Mouse (Mus musculus) midbrain, postnatal 0 days (tissue): ENCODE measurements at regions not wholly inside any gene's neighbourhood (a gene's known extent, or its start where the extent isn't known, plus 50 kb on each side); places are given as distances from the start of the nearest gene placed in this dataset.

Experiments
- ATAC-seq: fragments of 200-750 bp; cut with Nextera tagmentation; 2 replicates; pipeline ENCODE4 v1.8.0; 2017; ENCODE audit warnings: moderate number of reproducible peaks, mild to moderate bottlenecking, moderate TSS enrichment, moderate library complexity; ENCODE audit not compliant: low FRiP score
- DNase-seq: peaks from one replicate; pipeline ENCODE4 v3.0.0-alpha.2; 2015; ENCODE audit warnings: low spot score
- H3K27ac ChIP-seq: fragments of 300-500 bp; sonication (generic); 2 replicates; pipeline ENCODE4 v1.5.1; 2014; ENCODE audit warnings: low read depth, mild to moderate bottlenecking, low read length, mixed read lengths
- H3K27me3 ChIP-seq: fragments of 300-500 bp; sonication (generic); 2 replicates; pipeline ENCODE4 v1.6.1; 2014; ENCODE audit warnings: low read length, control low read depth, mixed read lengths; ENCODE audit not compliant: insufficient read depth
- H3K36me3 ChIP-seq: fragments of 300-500 bp; sonication (generic); 2 replicates; pipeline ENCODE4 v1.6.1; 2014; ENCODE audit warnings: low read length, control low read depth, mixed read lengths; ENCODE audit not compliant: insufficient read depth
- H3K4me1 ChIP-seq: fragments of 300-500 bp; sonication (generic); 2 replicates; pipeline ENCODE4 v1.6.1; 2014; ENCODE audit warnings: mild to moderate bottlenecking, control low read depth, antibody characterized with exemption, low read length, mixed read lengths; ENCODE audit not compliant: insufficient read depth
- H3K4me2 ChIP-seq: fragments of 300-500 bp; sonication (generic); 2 replicates; pipeline ENCODE4 v1.6.1; 2014; ENCODE audit warnings: low read depth, mild to moderate bottlenecking, low read length, mixed read lengths; ENCODE audit not compliant: poor library complexity, severe bottlenecking
- H3K4me3 ChIP-seq: fragments of 300-500 bp; sonication (generic); 2 replicates; pipeline ENCODE4 v1.5.1; 2014; ENCODE audit warnings: low read depth, mild to moderate bottlenecking, low read length, moderate library complexity
- H3K9ac ChIP-seq: fragments of 300-500 bp; sonication (generic); replicated peaks from 2 replicates; pipeline ENCODE4 v1.6.1; 2014; ENCODE audit warnings: mild to moderate bottlenecking, low read length, moderate library complexity, mixed read lengths; ENCODE audit not compliant: poor library complexity, severe bottlenecking
- H3K9me3 ChIP-seq: fragments of 300-500 bp; sonication (generic); 2 replicates; pipeline ENCODE4 v1.6.1; 2016; ENCODE audit warnings: low read length, control low read depth
- CTCF ChIP-seq: IDR thresholded peaks from 2 replicates; pipeline ENCODE4 v1.5.1; 2016; ENCODE audit warnings: antibody characterized with exemption, mild to moderate bottlenecking
- WGBS: fragments of 180-500 bp; shearing (Covaris S2); extraction: QIAGEN DNeasy Blood & Tissue Kit; methylation state at CpG from one replicate; pipeline ENCODE4 v1.1.7; 2014; 5-methylcytosine and 5-hydroxymethylcytosine counted together

DNA sequence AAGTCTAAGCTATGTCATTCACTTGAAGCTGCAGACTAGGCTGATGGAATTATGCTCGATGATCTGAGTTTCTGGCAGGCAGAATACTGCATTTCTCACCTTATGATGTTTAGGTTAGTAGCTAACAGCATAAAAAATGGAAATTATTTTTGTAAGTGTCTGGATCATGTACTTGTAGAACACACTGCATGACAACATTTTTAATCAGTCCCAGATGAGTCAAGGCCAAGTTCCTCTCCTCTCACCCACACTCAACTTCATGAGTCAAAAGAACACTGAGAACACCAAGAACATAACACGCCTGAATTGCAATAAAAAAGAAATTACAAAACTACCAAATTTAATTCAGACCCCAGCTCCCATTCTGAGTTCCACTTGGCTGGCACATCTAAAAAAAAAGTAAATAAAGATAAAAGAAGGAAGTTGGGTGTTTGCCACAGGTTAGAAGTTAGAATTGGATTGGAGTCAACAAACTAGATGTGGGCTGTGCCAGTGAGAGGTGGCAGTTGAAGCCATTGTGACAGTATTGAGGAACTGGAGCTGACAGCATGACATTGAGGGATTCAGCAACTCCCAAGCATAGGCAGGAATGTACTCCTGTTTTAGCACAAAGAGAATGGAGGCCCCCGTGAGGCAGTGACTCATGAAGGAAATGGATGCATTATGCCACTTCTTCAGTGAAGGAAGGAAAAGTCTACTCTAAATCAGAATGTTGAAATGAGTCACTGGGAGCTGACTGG, 222.8 kb upstream of the 4931408C20Rik start:
- Histone ChIP-seq H3K9ac (no peak overlapping the region), H3K36me3 (no peaks in the 10 kb centered on the region), H3K4me1 (no peaks in the 10 kb centered on the region), H3K9me3 (no peaks in the 10 kb centered on the region), H3K4me2 (no peak overlapping the region), H3K4me3 (no peak overlapping the region), H3K27me3 (no peaks in the 10 kb centered on the region), H3K27ac (no peak overlapping the region)
- TF ChIP-seq CTCF, result no peak
- WGBS, result 72% methylated on average over 3 of the region's 3 CpGs
- ATAC-seq, result no peak
- no peak for DNase-seq

DNA sequence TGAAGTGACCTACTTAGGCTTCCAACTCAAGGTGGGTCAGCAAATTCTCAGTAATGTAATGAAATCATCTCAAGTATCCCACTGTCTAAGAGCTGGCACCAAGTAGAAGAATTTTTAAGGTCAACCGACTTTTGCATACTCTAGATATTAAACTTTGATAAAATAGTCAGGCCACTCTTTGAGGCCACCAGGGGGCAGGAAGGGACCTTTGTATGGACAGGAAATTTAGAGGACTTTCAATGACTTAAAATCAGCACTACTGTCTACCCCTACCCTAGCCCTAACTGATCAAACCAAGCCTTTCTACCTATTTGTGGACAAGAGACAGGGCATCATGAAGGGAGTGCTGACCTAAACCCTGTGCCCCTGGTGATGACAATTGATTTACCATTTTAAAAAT, 215.0 kb upstream of the 4931408C20Rik start:
- ATAC-seq, result no peak
- H3K9ac ChIP-seq, result no peak overlapping the region
- H3K4me2 ChIP-seq, result no peak overlapping the region
- no peaks in the 10 kb centered on the region for H3K27me3 ChIP-seq
- no peak overlapping the region for H3K4me3 ChIP-seq
- DNase-seq, result no peak
- TF ChIP-seq CTCF, result no peak
- no peaks in the 10 kb centered on the region for H3K4me1 ChIP-seq
- WGBS, result 83% methylated on average over 1 of the region's 1 CpGs
- no peaks in the 10 kb centered on the region for H3K9me3 ChIP-seq
- H3K27ac ChIP-seq, result no peak overlapping the region
- H3K36me3 ChIP-seq, result no peaks in the 10 kb centered on the region

DNA sequence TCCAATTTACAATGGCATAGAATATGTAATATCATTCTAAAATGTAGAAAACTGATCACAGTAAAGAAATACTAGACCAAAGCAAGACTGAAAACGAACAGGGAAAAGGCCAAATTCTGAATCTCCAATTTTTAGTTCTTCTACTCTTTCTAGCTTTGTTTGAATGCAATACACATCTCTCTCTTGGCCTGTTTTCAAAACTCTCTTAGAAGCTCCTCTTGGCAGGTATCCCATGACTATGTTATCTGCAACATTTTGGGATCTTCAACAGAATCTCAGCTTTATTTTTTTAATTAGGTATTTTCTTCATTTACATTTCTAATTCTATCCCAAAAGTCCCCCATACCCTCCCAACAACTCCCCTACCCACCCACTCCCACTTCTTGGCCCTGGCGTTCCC, 170.2 kb upstream of the 4931408C20Rik start:
- Histone ChIP-seq H3K4me1 (no peaks in the 10 kb centered on the region), H3K36me3 (no peaks in the 10 kb centered on the region), H3K4me3 (no peak overlapping the region), H3K27me3 (no peaks in the 10 kb centered on the region), H3K27ac (no peak overlapping the region), H3K9me3 (no peaks in the 10 kb centered on the region), H3K4me2 (no peak overlapping the region), H3K9ac (no peak overlapping the region)
- ATAC-seq (no peak), DNase-seq (no peak)
- WGBS, result 73% methylated on average over 2 of the region's 2 CpGs
- TF ChIP-seq CTCF, result no peak

DNA sequence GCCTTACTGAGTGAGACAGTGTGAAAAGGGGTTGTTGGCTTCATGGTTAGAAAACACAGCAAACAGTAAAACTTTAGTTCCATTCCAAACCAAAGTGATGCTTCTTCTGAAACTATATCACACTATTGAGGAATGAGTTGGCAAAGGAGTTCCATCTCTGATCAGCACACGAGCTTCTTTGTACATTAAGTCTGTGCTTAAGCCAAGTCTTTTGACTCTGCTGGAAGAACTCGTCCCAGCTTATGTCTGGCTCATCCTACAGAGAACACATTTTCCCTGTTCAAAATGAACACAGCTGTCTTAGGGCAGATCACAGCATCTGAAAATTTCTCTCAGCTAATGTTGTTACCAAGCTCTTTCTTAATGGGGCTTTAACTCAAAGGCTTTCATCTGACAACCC, 166.5 kb upstream of the 4931408C20Rik start:
- H3K36me3 ChIP-seq, result no peaks in the 10 kb centered on the region
- DNase-seq, result no peak
- H3K27me3 ChIP-seq, result no peaks in the 10 kb centered on the region
- no peak overlapping the region for H3K9ac ChIP-seq
- ATAC-seq, result no peak
- H3K4me3 ChIP-seq, result no peak overlapping the region
- no peak overlapping the region for H3K27ac ChIP-seq
- 60% methylated on average over 2 of the region's 2 CpGs for WGBS
- no peaks in the 10 kb centered on the region for H3K4me1 ChIP-seq
- H3K9me3 ChIP-seq, result no peaks in the 10 kb centered on the region
- no peak overlapping the region for H3K4me2 ChIP-seq
- no peak for TF ChIP-seq CTCF

DNA sequence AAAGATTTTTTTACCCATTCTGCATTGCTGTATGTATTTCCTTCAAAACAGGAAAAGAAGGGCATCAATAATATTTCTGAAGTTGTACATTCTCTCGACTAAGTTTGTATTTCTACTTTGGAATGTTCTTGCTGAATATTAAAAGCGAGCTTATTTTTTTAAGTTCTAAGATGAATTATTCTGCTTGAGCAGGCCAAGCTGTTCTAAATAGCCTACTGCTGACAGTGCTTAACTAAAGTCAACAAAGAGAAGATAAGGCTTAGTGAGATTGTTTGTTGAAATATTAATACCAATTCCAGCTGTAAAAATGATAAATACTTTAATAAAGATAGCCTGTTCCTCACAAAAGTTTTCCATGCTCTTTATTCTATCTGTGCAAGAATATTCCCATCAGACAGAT, 122.0 kb upstream of the 4931408C20Rik start:
- TF ChIP-seq CTCF, result no peak
- no peak for ATAC-seq

GRCm38 (mm10) chr1:26765076-26765475, 77.8 kb upstream of the 4931408C20Rik start:
- H3K9ac ChIP-seq, result no peak overlapping the region
- ATAC-seq (no peak), DNase-seq (peak; percentile 44)
- H3K27me3 ChIP-seq, result no peaks in the 10 kb centered on the region
- TF ChIP-seq CTCF, result no peak
- H3K4me3 ChIP-seq, result no peak overlapping the region
- H3K4me2 ChIP-seq, result no peak overlapping the region
- WGBS, result 44% methylated on average over 6 of the region's 6 CpGs
- no peaks in the 10 kb centered on the region for H3K4me1 ChIP-seq
- no peaks in the 10 kb centered on the region for H3K9me3 ChIP-seq
- H3K27ac ChIP-seq, result no peak overlapping the region
- H3K36me3 ChIP-seq, result no peaks in the 10 kb centered on the region

More for the DNA sequence above, 122.0 kb upstream of the 4931408C20Rik start:
- Histone ChIP-seq H3K4me3 (no peak overlapping the region), H3K27me3 (no peaks in the 10 kb centered on the region), H3K9ac (no peak overlapping the region), H3K27ac (no peak overlapping the region), H3K36me3 (no peaks in the 10 kb centered on the region), H3K4me2 (no peak overlapping the region), H3K4me1 (no peaks in the 10 kb centered on the region), H3K9me3 (no peaks in the 10 kb centered on the region)
- 75% methylated on average over 2 of the region's 2 CpGs for WGBS
- DNase-seq, result no peak
